ENCODE assay signal across 13 mouse cellular contexts in genomic region chr8:127344421-127344820, GRCm38 (mm10).
"Had no signal": no experiment of that assay in that cellular context is flagged by ENCODE, and none has a peak within 500 bp of the region (broad histone marks: within the 10 kb centered on the region; RNA-seq: fewer than 3 reads in every experiment).

No protein-coding gene starts in this region.

- H3K27ac ChIP-seq: limb, embryonic 12.5 days; liver, embryonic 14.5 days; neural tube, embryonic 12.5 days had no signal

- H3K9ac ChIP-seq: limb, embryonic 12.5 days; liver, embryonic 14.5 days; neural tube, embryonic 12.5 days had no signal

- H3K4me1 ChIP-seq: neural tube, embryonic 12.5 days had no signal

- H3K9me3 ChIP-seq: limb, embryonic 12.5 days; neural tube, embryonic 12.5 days had no signal

- H3K27me3 ChIP-seq: limb, embryonic 12.5 days; neural tube, embryonic 12.5 days had no signal

- DNase-seq: kidney, adult 8-10 months; lung, adult 2 months; lung, postnatal 36 days; retina, postnatal 1 day; right cerebral cortex, postnatal 4 days; spleen, adult 18-20 months; thymus, adult 18-20 months; thymus, postnatal 14 days had no signal

- H3K36me3 ChIP-seq: limb, embryonic 12.5 days; neural tube, embryonic 12.5 days had no signal

- H3K4me2 ChIP-seq: limb, embryonic 12.5 days; neural tube, embryonic 12.5 days had no signal

- H3K4me3 ChIP-seq: limb, embryonic 12.5 days; neural tube, embryonic 12.5 days had no signal

- ATAC-seq: intestine, embryonic 16.5 days; lung, postnatal 0 days had no signal
